Mouse (Mus musculus) lung, postnatal 0 days (tissue): ENCODE data around the gene Ndufa3.

Source experiments
- CTCF ChIP-seq: IDR thresholded peaks from 2 replicates; pipeline ENCODE4 v1.5.1; 2016; ENCODE audit warnings: antibody characterized with exemption, mild to moderate bottlenecking
- EP300 ChIP-seq: IDR thresholded peaks from 2 replicates; pipeline ENCODE4 v1.6.1; 2016; ENCODE audit warnings: antibody characterized with exemption, mild to moderate bottlenecking, control low read depth

GRCm38 (mm10) chr7:3630478-3630815 is 13.3 kb downstream of the Ndufa3 start:
- TF ChIP-seq CTCF = no peak
- no peak for TF ChIP-seq EP300
